Mouse (Mus musculus): Measurements from ENCODE around the gene Sergef. TPM values are rescaled to one million over a fixed set of nuclear protein-coding genes. Genes with fewer than 3 reads are reported as not detected.

The Sergef gene
- polyA plus RNA-seq, 3 experiments from 2014 or later = 17.1 to 20.4 (median 18.8) TPM

DNA sequence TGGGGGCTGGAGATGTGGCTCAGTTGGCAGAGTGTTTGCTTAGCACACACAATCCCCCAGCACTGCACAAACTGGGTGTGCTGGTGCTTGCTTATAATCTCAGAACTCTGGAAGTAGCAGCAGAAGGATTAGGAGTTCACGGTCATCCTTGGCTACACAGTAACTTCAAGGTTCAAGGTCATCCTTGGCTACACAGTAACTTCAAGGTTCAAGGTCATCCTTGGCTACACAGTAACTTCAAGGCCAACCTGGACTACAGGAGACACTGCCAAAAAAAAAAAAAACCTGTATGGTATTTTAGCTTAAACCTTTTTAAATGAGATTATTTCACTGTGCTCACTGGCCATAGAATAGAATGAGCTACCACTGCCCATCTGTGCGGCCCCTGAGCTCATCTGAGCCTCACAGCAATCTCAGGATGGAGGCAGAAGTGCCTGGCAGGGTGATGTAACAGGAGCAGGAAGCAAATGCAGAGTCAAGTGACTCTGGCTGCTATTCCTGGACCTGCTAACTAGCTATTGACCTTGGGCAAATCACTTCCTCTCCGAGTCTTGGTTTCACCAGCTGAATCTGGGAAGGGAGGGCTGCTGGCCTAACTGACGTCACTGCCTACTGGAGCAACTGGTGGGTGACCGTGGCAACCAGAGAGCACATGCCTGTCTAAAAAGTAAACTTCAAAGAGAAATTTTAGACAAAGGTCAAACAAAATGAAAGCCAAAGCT lies 24.2 kb downstream of the Sergef start:
- no peak for ATAC-seq

DNA sequence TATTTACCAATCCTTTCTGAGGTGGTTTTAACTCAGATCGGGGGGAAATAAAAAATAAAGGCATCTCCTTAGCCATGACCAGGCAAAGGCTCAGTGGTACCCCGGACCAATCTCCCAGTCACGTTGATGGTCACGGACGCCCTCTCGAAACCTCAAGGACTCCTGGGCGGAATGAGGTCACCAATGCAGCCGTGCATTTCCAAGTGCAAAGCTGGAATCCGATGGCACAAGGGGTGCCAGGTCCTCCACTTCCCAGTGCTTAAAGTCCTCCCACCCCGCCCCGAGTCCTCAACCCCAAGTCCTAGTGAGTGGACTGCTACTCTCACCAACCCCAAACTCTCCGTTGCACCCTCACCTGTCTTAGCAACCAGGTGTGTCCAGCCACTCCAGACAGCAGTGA lies 25.3 kb downstream of the Sergef start:
- ATAC-seq = no peak

DNA sequence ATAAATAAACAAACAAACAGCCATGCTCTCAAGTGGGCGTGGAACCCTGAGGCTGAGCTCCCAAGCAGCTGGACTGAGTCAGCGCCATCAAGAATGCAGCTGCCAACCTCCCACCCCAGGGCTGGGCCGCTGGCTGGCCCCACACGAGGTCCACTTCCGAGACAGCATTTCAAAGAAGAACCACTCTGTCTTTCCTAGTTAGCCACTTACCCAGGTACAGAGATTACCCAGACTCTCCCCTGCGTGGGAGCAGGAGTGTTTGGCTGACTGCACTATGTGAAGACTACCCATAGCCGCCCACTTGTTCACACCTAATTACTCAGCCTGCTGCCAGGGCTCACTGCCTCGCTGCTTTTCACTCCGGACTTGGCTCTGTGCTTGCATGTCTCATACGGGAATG lies 26.5 kb downstream of the Sergef start:
- ATAC-seq = no peak

- ATAC-seq = no peak
Observed at GRCm38 (mm10) chr7:46612421-46612937, 27.1 kb downstream of the Sergef start.

GRCm38 (mm10) chr7:46611970-46612369 lies 27.6 kb downstream of the Sergef start:
- no peak for ATAC-seq

GRCm38 (mm10) chr7:46609317-46609716 lies 30.3 kb downstream of the Sergef start:
- ATAC-seq = no peak

- no peak for ATAC-seq
Observed at GRCm38 (mm10) chr7:46607428-46608055, 32.1 kb downstream of the Sergef start.

DNA sequence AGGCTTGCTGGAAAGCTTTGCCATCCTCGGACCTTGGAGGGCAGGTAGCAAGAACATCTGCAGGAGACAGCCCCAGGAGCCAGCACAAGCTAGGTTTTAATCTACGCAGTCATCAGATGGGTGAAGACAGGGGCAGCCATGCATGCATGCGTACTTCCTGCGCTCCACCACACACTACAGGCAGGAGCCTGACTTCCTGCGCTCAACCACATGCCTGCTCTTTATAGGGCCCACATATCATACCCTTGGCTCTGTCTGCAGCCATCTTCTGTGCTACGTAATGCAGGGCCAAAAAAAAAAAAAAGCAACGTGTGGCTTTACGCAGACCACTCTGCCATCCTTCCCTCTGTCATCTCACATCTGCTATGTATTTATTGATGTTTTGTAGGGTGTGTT lies 32.6 kb downstream of the Sergef start:
- peak; percentile 69 for ATAC-seq

DNA sequence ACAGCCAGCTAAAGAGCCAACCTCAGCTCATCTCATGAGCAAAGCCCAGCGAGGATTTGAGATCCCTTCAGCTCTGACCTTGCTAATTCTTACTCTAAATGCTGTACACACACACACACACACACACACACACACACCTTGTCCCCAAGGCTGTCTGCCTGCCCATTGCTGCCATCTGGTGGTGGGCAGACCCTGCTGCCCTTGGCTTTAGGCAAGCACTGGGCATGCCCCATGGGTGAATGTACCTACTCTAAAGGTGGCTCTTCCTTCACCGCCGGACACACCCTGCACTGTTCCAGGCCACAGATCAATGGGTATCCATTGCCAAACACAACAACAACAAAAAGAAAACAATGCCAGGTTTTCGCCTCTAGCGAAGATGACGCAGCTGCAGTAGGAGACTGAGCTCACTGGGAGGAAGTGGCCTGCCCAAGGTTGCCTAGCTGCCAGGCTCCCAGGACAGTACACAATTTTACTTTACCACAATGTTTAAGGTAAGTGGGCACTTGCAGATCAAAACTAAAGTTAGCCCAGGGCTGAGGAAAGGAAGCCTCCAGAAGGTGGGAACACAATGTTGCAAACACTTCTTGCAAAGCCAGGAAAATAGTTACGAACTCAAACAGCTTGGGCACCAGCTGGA lies 33.1 kb downstream of the Sergef start:
- ATAC-seq = no peak

DNA sequence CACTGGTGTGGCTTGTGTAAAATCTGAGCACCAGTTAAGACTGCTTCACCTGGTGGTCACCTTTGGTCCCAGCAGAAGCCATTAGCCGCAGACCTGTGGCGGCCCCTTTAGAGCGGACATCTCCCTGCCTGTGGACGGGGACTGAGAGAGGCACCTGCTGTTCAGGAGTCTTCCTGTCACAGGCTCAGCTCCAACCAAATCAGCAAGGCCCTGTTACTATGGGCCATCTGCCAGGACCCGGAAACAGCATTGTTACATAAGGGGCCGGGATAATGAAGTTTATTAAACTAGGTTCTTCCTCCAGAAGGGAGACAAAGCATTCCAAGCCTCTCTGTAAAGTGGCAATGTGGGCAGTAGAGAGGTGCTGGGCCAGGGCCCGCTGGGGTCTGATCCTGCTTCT lies 36.6 kb downstream of the Sergef start:
- no peak for ATAC-seq

GRCm38 (mm10) chr7:46602079-46602478 lies 37.5 kb downstream of the Sergef start:
- no peak for ATAC-seq

DNA sequence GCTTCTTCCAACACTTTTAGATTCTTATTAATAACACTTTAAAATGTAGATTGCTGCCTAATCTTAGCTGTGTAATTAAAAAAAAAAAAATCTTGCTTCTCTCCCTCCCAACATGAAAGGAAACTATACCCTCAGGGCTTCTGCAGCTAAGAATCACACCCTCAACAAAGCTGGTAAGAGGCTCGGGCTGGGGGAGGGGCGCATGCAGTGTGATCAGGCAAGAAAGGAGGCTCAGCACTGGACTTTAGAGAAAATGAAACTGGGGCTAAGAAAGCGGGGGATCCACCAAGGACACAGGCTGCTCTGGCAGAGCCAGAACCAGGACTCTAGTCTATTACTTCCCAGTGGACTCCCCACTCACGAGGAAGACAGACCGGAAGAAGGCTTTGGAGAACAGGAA lies 38.5 kb downstream of the Sergef start:
- ATAC-seq = no peak

- ATAC-seq = no peak
Observed at GRCm38 (mm10) chr7:46597006-46597405, 42.6 kb downstream of the Sergef start.

GRCm38 (mm10) chr7:46591546-46591945 lies 48.1 kb downstream of the Sergef start:
- no peak for ATAC-seq

- ATAC-seq = no peak
Observed at GRCm38 (mm10) chr7:46589181-46589580, 50.4 kb downstream of the Sergef start.

DNA sequence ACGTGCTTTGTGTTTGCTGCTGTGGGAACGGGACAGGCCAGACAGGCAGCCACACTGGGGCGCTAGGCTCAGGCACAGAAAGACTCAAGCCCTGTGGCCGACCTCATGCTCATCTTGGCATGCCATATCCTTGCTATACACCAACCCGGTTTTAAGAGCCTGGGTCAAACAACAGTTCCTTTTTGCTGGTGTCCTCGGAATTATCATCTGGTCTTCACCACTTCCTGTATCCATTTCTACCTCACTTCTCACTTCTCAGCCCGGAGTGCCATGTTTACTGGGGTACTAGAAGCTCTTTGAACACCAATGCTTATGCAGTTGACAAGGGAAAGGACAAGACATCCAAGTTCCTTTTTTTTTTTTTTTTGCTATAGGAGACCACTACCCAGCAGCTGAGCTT lies 51.6 kb downstream of the Sergef start:
- no peak for ATAC-seq

GRCm38 (mm10) chr7:46587466-46587865 lies 52.1 kb downstream of the Sergef start:
- no peak for ATAC-seq

DNA sequence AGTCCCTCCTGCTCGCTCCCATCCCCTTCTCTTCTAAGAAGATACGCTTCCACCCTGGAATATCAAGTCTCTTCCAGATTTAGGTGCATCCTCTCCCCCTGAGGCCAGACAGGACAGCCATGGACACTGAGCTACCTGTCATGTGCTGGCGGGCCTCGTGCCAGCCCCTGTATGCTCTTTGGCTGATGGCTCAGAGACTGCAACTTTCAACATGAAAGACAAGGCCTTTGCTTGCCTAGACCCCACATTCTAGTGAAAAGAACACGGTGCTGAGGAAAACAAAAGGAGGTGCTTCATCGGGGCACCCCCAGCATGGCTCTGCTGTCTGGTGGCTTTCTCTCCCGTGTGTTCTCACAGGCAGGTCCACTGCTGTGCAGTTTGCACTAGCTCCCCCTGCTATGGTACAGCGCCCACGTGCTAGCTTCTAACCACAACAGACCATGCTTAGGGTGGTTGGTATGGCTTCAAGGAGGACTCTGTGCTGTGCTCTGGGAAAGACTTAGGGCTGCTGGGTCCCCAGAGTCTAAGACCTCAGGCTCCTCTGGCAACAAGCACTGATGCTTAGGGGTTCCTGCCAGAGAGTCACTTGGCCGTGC lies 52.9 kb downstream of the Sergef start:
- ATAC-seq = no peak

DNA sequence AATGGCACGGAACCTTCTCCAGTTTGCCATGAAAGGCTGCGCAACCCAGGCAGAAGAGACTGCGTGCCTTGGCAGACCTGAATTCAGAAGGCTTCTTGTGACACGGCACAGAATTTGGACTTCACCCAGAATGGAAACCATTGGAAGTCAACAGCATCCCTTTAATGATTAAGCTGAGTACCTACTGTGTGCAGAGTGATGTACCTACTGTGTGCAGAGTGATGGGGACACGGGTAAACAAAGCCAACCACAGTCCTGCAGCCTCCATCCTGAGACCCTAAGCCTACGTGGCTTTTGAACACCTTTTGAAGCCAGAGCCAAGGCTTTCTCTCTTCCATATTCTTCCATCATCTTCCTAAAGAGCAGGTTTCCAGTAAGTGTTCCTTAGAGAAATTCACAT lies 56.9 kb downstream of the Sergef start:
- ATAC-seq = no peak

DNA sequence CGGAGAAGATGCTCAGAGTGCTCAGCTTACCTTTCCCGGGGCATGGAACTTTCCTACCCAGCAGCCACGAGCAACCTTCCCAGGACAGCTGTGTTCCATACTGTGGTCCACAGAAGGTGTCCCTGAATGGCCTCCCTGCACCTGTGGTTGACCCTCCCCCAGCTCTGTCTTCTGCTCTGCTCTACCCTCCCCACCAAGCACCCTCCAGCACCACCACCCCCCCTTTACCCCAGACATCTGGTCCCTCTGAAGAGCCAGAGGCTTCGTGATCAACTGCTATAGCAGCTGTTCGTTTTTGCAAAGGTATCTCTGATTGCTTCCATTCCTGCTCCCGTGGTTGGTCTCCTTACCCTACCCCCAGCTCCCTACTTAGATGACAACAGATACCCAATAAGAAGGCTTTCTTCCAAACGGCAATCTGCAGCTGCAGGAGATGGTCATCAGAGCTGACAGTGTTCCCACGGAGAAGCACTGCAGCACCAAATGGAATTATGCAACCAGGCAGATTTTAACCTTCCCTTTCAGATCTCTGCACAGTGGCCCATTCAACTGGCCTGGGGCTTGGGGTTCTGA lies 58.2 kb downstream of the Sergef start:
- ATAC-seq = no peak

DNA sequence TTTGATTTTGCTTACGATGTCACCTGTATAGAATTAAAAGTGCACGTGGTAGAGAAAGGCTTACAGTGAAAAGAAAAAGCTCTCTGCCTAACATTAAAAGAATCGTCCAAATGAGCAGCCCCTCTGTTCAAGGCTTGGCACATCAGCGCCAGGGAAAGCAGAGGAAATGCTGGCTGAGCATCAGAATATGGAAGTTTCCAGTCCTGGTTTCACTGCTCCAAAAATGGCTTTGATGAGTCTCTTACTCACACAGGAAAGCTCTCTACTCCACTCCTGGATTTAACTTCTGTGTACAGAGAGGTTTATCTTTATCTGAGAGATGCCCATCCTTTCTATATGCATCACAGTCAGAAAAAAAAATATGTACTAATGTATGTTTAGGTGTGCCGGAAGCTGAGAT lies 61.5 kb downstream of the Sergef start:
- no peak for ATAC-seq

DNA sequence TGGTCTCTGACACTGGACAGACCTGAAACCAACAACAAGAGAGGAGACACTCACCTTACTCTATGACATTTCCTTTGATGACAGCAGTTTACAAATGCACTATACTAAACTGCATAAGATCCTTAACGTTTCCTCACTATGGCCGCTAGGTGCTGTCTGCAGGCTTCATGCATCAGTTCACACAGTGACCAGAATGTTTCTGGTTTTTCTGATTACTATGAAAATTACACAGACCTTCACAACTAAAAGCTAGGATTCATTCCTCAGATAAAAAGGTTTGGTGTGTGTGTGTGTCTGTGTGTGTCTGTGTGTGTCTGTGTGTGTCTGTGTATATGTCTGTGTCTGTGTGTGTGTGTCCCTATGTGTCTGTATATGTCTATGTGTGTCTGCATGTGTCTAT lies 63.7 kb downstream of the Sergef start:
- ATAC-seq = no peak
